Mouse (Mus musculus): ENCODE data around the gene Myt1.
A peak's percentile ranks its signal among the peaks of the same experiment; 100 is the strongest.

Gene Myt1

DNA sequence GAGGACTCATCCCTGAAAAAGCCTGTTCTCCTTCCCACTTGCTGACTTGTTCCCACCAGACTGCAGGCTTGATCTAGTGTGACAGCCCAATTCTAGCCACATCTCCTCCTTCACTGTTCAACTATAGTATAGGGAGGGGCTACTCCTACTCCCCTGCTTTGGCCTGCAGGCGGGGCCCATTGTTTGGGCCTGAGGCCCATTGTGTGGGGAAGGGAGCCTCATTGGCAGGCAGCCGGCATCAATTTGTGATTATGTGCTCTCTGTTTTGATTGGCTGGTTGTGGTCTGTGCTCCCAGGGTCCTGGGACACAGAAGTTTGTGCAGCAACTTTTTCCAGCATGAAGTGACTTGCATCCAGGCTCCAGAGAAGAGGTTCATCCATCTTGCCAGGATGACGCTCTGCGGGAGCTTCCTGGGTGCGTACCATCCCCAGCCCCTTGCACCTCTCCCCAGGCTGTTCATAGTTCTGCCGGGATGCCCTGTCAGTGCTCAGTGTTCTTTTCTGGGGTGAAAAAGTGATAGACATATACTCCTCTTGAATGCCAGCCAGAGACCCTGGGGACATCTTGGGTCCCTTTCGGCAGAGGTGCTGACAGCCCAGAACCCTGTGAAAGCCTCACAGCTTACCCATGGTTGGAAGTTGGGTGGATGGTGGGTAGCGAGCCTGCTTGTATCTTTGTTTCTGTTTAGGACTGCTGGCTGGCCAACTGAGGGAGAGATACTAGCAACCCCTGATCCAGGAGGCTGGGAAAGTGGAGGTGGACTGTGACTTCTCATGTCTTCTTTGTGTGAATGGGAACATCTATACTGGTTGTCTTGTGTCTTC is at the start of gene Myt1:
Myt1 (plus strand) TSS at position 327 of the 825 bp plus-strand sequence.
- DNase-seq, result no peak

GRCm38 (mm10) chr2:181713749-181714148 is 49.4 kb upstream of the Myt1 start:
- no peak for DNase-seq

GRCm38 (mm10) chr2:181714903-181715326 is 48.2 kb upstream of the Myt1 start, which contains the start of gene Oprl1:
Oprl1 (plus strand) TSS chr2:181715016.
- no peak for DNase-seq

DNA sequence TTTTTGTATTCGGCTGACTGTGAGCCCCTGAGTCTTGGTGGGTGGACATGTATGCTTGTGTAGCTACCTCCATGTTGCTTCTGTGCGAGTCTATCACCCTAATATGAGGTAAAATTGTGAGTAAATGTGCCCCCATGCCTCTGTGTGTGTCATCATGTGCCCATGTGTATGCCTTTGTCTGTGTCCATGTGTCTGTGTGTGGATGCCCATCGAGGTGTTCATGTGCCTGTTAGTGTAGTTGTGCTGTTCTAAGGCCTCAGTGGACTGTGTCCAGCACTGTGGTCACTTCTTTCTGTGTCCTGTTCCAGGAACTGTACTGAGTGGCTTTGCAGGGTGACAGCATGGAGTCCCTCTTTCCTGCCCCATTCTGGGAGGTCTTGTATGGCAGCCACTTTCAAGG is 47.8 kb upstream of the Myt1 start:
- no peak for DNase-seq

DNA sequence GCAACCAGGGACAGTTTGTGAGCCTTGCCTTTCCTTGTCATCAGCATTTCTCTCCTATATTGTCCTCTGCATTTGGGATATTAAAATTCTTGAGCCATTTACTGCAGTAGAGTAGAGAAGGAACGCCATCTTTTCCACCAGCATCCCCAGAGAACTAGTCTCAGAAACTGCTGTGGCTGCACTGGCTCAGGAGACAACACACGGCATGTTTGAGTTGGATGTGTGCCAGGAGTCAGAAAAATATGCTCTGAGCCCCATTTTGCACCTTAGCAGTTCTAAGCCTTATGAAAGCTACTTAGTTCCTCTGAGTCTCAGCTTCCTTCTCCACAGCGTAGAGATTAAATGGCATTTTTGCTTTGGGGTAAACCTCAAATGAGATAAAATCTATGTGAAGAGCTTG is 46.1 kb upstream of the Myt1 start:
- DNase-seq, result no peak

- no peak for DNase-seq
Observed at GRCm38 (mm10) chr2:181720061-181720460, 43.1 kb upstream of the Myt1 start.

DNA sequence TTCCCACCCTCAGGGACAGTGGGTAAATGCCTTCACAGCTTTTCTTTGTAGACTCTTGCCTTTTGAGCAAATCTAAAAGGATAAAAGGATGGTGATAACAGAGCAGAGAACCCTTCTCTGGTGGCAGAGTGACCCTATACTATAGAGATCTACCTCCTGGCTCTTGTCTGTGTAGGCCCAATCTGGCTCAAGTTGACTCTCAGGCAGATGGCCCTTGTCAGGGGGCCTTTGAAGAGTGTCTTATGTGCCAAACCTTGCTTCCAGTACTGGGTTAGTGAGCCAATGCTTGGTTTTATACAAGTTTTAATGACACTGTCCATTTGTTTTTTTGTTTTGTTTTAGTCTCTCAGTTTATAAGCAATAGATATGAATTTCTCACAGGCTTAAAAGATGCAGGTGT is 41.9 kb upstream of the Myt1 start:
- no peak for DNase-seq

- peak; percentile 5 to 25 for DNase-seq
Observed at GRCm38 (mm10) chr2:181722213-181722612, 40.9 kb upstream of the Myt1 start.

- no peak for DNase-seq
Observed at GRCm38 (mm10) chr2:181727659-181728262, 35.4 kb upstream of the Myt1 start.

GRCm38 (mm10) chr2:181730051-181730450 is 33.1 kb upstream of the Myt1 start:
- no peak for DNase-seq

DNA sequence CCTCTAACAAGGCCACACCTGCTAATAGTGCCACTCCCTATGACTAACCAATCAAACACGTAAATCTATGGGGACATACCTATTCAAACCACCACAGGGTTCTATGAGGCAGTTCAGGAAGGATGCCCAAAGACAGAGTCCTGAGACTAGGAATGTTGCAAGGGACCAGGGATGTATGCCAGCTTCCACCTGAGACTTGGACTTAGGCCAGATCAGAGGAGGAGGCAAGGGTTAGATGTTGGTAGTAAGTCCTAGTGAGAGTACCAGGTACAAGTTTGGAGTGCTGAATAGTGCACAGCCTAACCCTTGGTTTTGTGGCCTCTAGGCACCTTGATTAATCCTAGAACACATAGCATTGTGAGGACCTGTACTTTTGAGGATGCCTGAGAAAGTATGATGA is 10.5 kb upstream of the Myt1 start:
- no peak for DNase-seq

- DNase-seq, result no peak
Observed at GRCm38 (mm10) chr2:181758147-181758725, 4.9 kb upstream of the Myt1 start.

GRCm38 (mm10) chr2:181759041-181759440 is 4.1 kb upstream of the Myt1 start:
- DNase-seq, result no peak

GRCm38 (mm10) chr2:181763886-181764527 is 875 bp downstream of the Myt1 start:
- no peak for DNase-seq

- DNase-seq, result peak; percentile 8 to 46
Observed at GRCm38 (mm10) chr2:181764600-181764999, 1.5 kb downstream of the Myt1 start.

GRCm38 (mm10) chr2:181765251-181765650 is 2.1 kb downstream of the Myt1 start:
- no peak for DNase-seq

GRCm38 (mm10) chr2:181766672-181767557 is 3.8 kb downstream of the Myt1 start:
- DNase-seq, result no peak

DNA sequence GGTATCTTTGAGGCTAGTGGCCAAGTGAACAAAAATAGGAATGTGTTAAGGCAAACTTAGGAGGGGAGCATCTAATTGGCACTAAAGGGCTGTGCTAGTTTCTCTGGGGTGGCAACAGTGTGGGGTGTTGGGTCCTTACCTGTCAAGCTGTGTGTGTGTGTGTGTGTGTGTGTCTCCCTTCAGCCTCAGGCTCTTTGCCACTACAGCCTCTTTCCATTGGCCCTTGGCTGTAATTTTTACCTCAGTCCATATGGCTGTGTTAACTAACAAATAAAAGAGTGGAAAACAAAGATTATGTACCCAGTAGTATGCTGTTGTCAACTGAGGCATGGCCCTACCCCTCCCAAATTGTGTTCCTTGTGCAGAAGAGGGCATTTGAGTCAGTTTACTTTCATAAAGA is 5.3 kb downstream of the Myt1 start:
- DNase-seq, result no peak

DNA sequence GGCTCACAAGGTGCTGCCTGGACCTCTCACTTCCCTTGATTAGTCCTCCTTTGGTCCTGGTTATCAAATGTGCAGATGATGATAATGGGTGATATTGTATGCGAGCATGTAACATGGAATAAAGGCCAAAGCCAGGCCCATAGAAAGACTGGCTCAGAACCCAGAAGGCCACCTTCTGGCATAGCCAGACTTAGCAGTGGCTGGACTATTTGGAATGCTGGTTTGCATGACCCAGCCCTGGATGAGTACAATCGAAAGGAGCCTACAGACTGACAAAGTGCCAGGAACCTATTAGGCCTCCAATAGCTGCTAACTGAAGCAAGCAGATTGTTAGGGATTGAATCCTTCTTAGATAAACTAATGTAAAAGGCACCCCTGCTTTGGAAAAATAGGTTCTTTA is 6.3 kb downstream of the Myt1 start:
- DNase-seq, result no peak

- no peak for DNase-seq
Observed at GRCm38 (mm10) chr2:181773203-181773602, 10.1 kb downstream of the Myt1 start.

- peak in 1 of 2 experiments; percentile 30 for DNase-seq
Observed at GRCm38 (mm10) chr2:181775786-181776185, 12.7 kb downstream of the Myt1 start.

- peak in 1 of 2 experiments; percentile 61 for DNase-seq
Observed at GRCm38 (mm10) chr2:181777715-181778114, 14.6 kb downstream of the Myt1 start.

Measured in kidney, adult 8-10 months (tissue).